Mouse (Mus musculus): ENCODE measurements at regions not wholly inside any gene's neighbourhood (a gene's known extent, or its start where the extent isn't known, plus 50 kb on each side); places are given as distances from the start of the nearest gene placed in this dataset.
A peak's percentile ranks its signal among the peaks of the same experiment; 100 is the strongest.

GRCm38 (mm10) chr2:30697851-30698250 lies 103.0 kb downstream of the Cstad start:
- no peak for DNase-seq

- no peak for DNase-seq
Observed at GRCm38 (mm10) chr2:30695771-30696456, 101.1 kb downstream of the Cstad start.

- DNase-seq: no peak
Observed at GRCm38 (mm10) chr2:30695041-30695440, 100.2 kb downstream of the Cstad start.

GRCm38 (mm10) chr2:30693206-30694035 lies 98.6 kb downstream of the Cstad start:
- DNase-seq: peak; percentile 79

GRCm38 (mm10) chr2:30692561-30693205 lies 97.8 kb downstream of the Cstad start:
- peak; percentile 62 for DNase-seq

GRCm38 (mm10) chr2:30691857-30692560 lies 97.2 kb downstream of the Cstad start:
- peak; percentile 87 for DNase-seq

- no peak for DNase-seq
Observed at GRCm38 (mm10) chr2:30690925-30691856, 96.4 kb downstream of the Cstad start.

- DNase-seq: no peak
Observed at GRCm38 (mm10) chr2:30690307-30690706, 95.5 kb downstream of the Cstad start.

- DNase-seq: no peak
Observed at GRCm38 (mm10) chr2:30688402-30688801, 93.6 kb downstream of the Cstad start.

- DNase-seq: peak; percentile 68
Observed at GRCm38 (mm10) chr2:30687121-30687551, 92.3 kb downstream of the Cstad start.

GRCm38 (mm10) chr2:30686359-30686758 lies 91.5 kb downstream of the Cstad start:
- no peak for DNase-seq

GRCm38 (mm10) chr2:30685137-30685860 lies 90.5 kb downstream of the Cstad start:
- DNase-seq: no peak

- no peak for DNase-seq
Observed at GRCm38 (mm10) chr2:30684461-30684860, 89.6 kb downstream of the Cstad start.

GRCm38 (mm10) chr2:30682146-30682825 lies 87.4 kb downstream of the Cstad start:
- DNase-seq: no peak

- DNase-seq: no peak
Observed at GRCm38 (mm10) chr2:30681642-30682041, 86.8 kb downstream of the Cstad start.

- no peak for DNase-seq
Observed at GRCm38 (mm10) chr2:30679041-30679440, 84.2 kb downstream of the Cstad start.

GRCm38 (mm10) chr2:30677498-30677897 lies 82.7 kb downstream of the Cstad start:
- no peak for DNase-seq

GRCm38 (mm10) chr2:30676833-30677459 lies 82.1 kb downstream of the Cstad start:
- peak; percentile 71 for DNase-seq

GRCm38 (mm10) chr2:30676450-30676832 lies 81.6 kb downstream of the Cstad start:
- DNase-seq: no peak

GRCm38 (mm10) chr2:30675839-30676238 lies 81.0 kb downstream of the Cstad start:
- no peak for DNase-seq

All from right cerebral cortex, postnatal 14 days (tissue).